Mouse (Mus musculus): Measurements from ENCODE around the gene Mogs. TPM values are rescaled to one million over a fixed set of nuclear protein-coding genes. Genes with fewer than 3 reads are reported as not detected.
A peak's percentile ranks its signal among the peaks of the same experiment; 100 is the strongest.

The Mogs gene
- 23.3 and 25.4 TPM in 2 replicates for polyA plus RNA-seq (2011; ENCODE audit: insufficient read depth, insufficient read length, low read depth, missing spikeins)

DNA sequence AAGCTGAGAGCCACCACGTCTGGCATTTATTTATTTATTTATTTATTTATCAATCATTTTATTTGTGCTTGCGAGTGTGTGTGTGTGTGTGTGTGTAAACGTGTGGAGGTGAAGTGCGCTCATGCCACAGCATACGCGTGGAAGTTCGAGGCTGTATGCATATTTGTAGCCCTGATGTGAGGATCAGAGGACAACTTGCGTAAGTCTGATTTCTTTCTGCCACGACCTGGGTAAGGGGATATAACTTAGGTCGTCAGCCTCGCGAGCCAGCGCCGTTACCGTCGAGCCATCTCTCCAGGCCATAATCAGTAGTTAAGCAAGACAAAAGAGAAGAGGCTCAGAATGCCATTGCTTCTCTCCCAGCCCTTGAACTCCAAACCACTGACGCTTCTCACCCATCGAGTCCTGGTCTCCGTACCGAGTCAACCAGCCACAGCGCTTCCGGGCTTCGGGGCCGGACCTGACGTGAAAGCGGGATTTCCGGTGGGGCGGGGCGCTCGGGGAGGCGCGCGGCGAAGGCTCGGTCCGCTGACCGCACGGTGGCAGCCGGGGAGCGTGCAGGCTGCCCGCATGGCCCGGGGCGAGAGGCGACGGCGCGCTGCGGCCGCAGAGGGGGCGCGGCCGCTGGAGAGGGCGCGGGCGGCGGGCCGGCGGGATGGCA, at the start of gene Mogs:
Gene Mogs, plus strand, starts transcription at position 486 of the 661 bp plus-strand sequence.
- Histone ChIP-seq H3K9me3 (replicated peaks; ENCODE audit: control insufficient read depth, insufficient read depth, low read length, poor library complexity, severe bottlenecking) (no peaks in the 10 kb centered on the region), H3K36me3 (ENCODE audit: control insufficient read depth, insufficient read depth, low read length, poor library complexity, severe bottlenecking) (0 out of 2 replicates have a peak, but pooled peaks cover 4% of the 10 kb centered on the region), H3K27me3 (ENCODE audit: control insufficient read depth, insufficient read depth, low read length, poor library complexity, severe bottlenecking) (no peaks in the 10 kb centered on the region), H3K4me1 (ENCODE audit: control insufficient read depth, insufficient read depth, low read length) (no peaks in the 10 kb centered on the region), H3K4me3 (ENCODE audit: low read depth, low read length) (peak within 1 kb of the TSS; percentile 94), H3K9ac (ENCODE audit: low read depth, poor library complexity, severe bottlenecking) (peak within 1 kb of the TSS; percentile 73), H3K27ac (ENCODE audit: insufficient read depth, low read length) (no peak within 1 kb of the TSS)
- TF ChIP-seq EP300 (IDR thresholded peaks at IDR 0.05; ENCODE audit: insufficient read depth, low read depth, low read length) (no peak), POLR2A (IDR thresholded peaks at IDR 0.05; ENCODE audit: insufficient read depth, low read length) (peak; percentile 76), CTCF (IDR thresholded peaks at IDR 0.05; ENCODE audit: low read depth, low read length) (peak; percentile 29)

DNA sequence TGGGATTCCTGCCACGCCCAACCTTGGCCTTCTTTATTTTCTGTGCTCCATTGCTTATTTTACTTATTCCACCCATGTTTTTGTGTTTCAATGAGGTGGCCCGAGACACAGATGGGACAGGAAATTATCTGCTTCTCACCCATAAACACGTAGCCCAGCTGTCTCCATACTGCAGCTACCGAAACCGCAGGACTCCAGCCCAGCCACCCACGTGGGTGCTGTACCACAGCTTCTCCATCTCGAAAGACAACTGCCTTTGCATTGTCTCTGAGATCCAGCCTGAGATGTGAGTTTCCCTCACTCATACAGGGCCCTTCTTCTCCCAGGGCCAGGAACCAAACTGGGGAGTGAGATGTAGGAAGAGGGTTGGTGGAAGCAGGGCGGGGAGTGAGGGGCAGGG, 49.3 kb upstream of the Mogs start:
- Histone ChIP-seq H3K4me1 (ENCODE audit: control insufficient read depth, insufficient read depth, low read length) (no peaks in the 10 kb centered on the region), H3K9me3 (replicated peaks; ENCODE audit: control insufficient read depth, insufficient read depth, low read length, poor library complexity, severe bottlenecking) (no peaks in the 10 kb centered on the region), H3K27me3 (ENCODE audit: control insufficient read depth, insufficient read depth, low read length, poor library complexity, severe bottlenecking) (peaks cover 34% of the 10 kb centered on the region), H3K4me3 (ENCODE audit: low read depth, low read length) (no peak overlapping the region), H3K27ac (ENCODE audit: insufficient read depth, low read length) (no peak overlapping the region), H3K9ac (ENCODE audit: low read depth, poor library complexity, severe bottlenecking) (no peak overlapping the region), H3K36me3 (ENCODE audit: control insufficient read depth, insufficient read depth, low read length, poor library complexity, severe bottlenecking) (no peaks in the 10 kb centered on the region)
- TF ChIP-seq POLR2A (IDR thresholded peaks at IDR 0.05; ENCODE audit: insufficient read depth, low read length), result no peak
- no peak for TF ChIP-seq EP300 (IDR thresholded peaks at IDR 0.05; ENCODE audit: insufficient read depth, low read depth, low read length)
- TF ChIP-seq CTCF (IDR thresholded peaks at IDR 0.05; ENCODE audit: low read depth, low read length), result no peak

DNA sequence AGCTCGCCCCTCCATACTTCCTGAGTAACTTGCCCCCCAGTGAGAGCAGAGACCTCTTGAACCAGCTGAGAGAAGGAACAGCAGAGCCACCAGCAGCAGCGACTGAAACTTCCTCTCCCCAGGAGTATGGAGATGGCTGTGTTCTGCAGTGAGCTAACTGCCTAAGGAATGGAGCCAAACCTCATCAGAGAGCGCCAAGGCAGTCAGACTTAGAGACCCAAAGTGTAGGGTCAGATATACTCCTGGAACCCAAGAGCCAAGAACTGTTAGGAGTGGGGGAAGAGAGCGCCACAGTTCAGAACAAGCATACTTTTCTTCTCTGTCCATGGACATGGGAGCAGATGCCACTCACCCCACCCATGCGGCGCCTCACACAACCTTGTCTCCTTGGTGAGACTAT, 48.9 kb upstream of the Mogs start:
- Histone ChIP-seq H3K9me3 (replicated peaks; ENCODE audit: control insufficient read depth, insufficient read depth, low read length, poor library complexity, severe bottlenecking) (no peaks in the 10 kb centered on the region), H3K4me3 (ENCODE audit: low read depth, low read length) (no peak overlapping the region), H3K4me1 (ENCODE audit: control insufficient read depth, insufficient read depth, low read length) (no peaks in the 10 kb centered on the region), H3K9ac (ENCODE audit: low read depth, poor library complexity, severe bottlenecking) (no peak overlapping the region), H3K27me3 (ENCODE audit: control insufficient read depth, insufficient read depth, low read length, poor library complexity, severe bottlenecking) (peaks cover 35% of the 10 kb centered on the region), H3K27ac (ENCODE audit: insufficient read depth, low read length) (no peak overlapping the region), H3K36me3 (ENCODE audit: control insufficient read depth, insufficient read depth, low read length, poor library complexity, severe bottlenecking) (no peaks in the 10 kb centered on the region)
- TF ChIP-seq CTCF (IDR thresholded peaks at IDR 0.05; ENCODE audit: low read depth, low read length) (no peak), EP300 (IDR thresholded peaks at IDR 0.05; ENCODE audit: insufficient read depth, low read depth, low read length) (no peak), POLR2A (IDR thresholded peaks at IDR 0.05; ENCODE audit: insufficient read depth, low read length) (no peak)

DNA sequence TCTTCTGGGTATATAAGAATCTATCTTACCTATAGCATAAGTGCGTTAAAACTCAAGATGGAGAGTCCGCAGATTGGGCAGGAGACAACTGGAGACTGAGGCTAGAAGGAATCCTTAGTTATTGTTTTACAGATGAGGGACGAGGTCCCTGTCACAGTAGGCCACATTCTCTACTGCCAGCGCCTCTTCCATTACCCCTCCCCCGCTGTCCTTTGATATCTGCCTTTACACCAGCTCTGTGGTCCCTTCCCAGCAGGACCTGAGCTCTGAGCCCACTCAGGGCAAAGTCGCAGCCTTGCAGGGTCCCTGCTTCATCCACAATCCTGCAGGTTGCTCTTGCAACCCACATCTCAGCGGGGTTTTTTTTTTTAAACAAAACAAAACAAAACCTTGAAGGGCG, 47.1 kb upstream of the Mogs start:
- no peak for TF ChIP-seq EP300 (IDR thresholded peaks at IDR 0.05; ENCODE audit: insufficient read depth, low read depth, low read length)
- TF ChIP-seq CTCF (IDR thresholded peaks at IDR 0.05; ENCODE audit: low read depth, low read length), result no peak
- no peak for TF ChIP-seq POLR2A (IDR thresholded peaks at IDR 0.05; ENCODE audit: insufficient read depth, low read length)
- H3K27ac ChIP-seq (ENCODE audit: insufficient read depth, low read length), result no peak overlapping the region
- H3K9me3 ChIP-seq (replicated peaks; ENCODE audit: control insufficient read depth, insufficient read depth, low read length, poor library complexity, severe bottlenecking), result no peaks in the 10 kb centered on the region
- H3K27me3 ChIP-seq (ENCODE audit: control insufficient read depth, insufficient read depth, low read length, poor library complexity, severe bottlenecking), result peaks cover 35% of the 10 kb centered on the region
- H3K4me1 ChIP-seq (ENCODE audit: control insufficient read depth, insufficient read depth, low read length), result no peaks in the 10 kb centered on the region
- H3K36me3 ChIP-seq (ENCODE audit: control insufficient read depth, insufficient read depth, low read length, poor library complexity, severe bottlenecking), result no peaks in the 10 kb centered on the region
- peak overlapping the region; percentile 17; the same call in 1 of the 2 replicates for H3K9ac ChIP-seq (ENCODE audit: low read depth, poor library complexity, severe bottlenecking)
- no peak overlapping the region for H3K4me3 ChIP-seq (ENCODE audit: low read depth, low read length)

DNA sequence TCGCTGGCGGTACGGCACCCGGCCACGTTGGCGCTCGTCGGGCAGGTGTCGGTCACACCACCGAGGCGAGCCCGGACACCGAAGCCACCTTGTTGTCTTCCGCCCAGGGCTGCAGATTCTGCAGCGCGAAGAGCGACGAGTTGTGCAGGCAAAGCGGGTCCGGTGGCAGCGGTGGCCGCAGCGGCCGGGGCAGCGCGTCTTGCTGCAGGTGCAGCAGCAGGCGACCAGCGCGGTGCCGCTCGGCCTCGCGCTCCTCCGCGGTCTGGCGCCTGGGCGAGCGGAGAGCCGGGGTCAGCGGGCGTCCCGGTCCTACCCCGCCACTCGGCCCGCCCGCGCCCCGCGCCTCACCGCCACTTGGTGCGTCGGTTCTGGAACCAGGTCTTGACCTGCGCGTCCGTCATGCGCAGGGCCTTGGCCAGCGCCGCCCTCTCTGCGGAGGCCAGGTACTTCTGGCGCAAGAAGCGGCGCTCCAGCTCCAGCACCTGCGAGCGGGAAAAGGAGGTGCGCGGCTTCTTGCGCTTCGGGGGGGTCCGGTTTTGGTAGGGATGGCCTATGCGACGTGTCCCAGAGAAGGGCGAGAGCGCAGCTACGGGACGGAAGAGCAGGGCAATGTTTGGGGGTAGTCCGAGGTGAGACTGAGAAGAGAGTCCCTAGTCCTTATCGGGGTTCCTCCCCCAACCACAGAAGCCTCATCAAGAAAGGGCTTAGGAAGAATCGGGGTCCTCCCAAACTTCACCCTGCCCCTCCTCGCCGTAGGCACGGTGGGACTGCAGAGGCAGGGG, 46.4 kb upstream of the Mogs start:
- H3K4me1 ChIP-seq (ENCODE audit: control insufficient read depth, insufficient read depth, low read length), result no peaks in the 10 kb centered on the region
- peaks cover 35% of the 10 kb centered on the region for H3K27me3 ChIP-seq (ENCODE audit: control insufficient read depth, insufficient read depth, low read length, poor library complexity, severe bottlenecking)
- H3K4me3 ChIP-seq (ENCODE audit: low read depth, low read length), result peak overlapping the region; percentile 65
- TF ChIP-seq EP300 (IDR thresholded peaks at IDR 0.05; ENCODE audit: insufficient read depth, low read depth, low read length) (no peak), POLR2A (IDR thresholded peaks at IDR 0.05; ENCODE audit: insufficient read depth, low read length) (no peak), CTCF (IDR thresholded peaks at IDR 0.05; ENCODE audit: low read depth, low read length) (no peak)
- H3K27ac ChIP-seq (ENCODE audit: insufficient read depth, low read length), result no peak overlapping the region
- H3K9ac ChIP-seq (ENCODE audit: low read depth, poor library complexity, severe bottlenecking), result peak overlapping the region; percentile 17; the same call in 1 of the 2 replicates
- no peaks in the 10 kb centered on the region for H3K36me3 ChIP-seq (ENCODE audit: control insufficient read depth, insufficient read depth, low read length, poor library complexity, severe bottlenecking)
- no peaks in the 10 kb centered on the region for H3K9me3 ChIP-seq (replicated peaks; ENCODE audit: control insufficient read depth, insufficient read depth, low read length, poor library complexity, severe bottlenecking)

Measured in ES-Bruce4 (cell line).